Mouse (Mus musculus) cerebellum, adult (tissue): ENCODE results near the gene Gm26920.
"Not testable (repeated sequence)": the region's sequence is repeated elsewhere in the genome, so short reads cannot be mapped to it uniquely, and the experiment has no call there.

ENCODE experiments used
- ATAC-seq: cut with Nextera tagmentation; 2 replicates; pipeline ENCODE4 v1.9.2; 2017; ENCODE audit warnings: mild to moderate bottlenecking, moderate library complexity, mixed read lengths; ENCODE audit not compliant: insufficient number of reproducible peaks, low FRiP score, low TSS enrichment

The Gm26920 gene

DNA sequence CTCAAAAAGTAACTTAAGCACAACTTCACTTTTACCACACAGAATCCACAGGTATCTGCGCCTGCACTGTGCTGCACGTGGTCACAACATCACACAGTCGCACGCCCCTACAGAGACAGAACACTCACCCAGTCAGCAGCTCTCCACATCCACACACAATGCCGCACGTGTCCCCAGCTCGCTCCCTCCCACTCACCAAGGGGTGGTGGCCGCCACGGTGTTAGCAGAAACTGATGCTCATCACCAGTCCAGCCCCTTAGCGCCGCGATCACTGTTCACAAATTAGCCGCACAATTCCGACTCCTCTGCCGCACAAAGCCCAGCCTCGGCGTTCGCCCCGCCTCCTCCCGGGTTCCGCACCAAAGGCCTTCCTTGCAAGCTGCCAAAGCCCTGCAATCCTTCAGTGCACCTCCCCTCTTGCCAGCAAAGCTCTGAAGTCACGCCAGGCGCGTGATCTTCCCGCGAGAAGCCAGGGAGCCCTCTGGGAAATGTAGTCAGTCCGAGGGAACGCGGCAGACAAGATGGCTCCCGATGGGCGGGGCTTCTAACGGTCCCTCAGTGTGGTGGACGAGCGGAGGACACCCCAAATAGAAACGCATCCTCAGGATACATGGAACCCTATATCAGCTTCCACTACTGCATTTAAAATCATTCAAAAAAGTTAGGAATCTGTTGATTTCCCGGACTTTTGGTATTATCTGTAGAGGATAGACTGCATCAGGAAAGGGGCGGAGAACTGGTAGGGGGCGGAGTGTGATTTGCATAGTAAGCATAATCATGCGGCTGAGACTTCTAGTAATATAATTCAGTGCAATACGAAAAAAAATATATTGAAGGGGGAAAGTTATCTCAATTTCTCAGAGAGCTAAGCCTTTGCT lies at the start of gene Gm26920, which contains the start of gene Zfp566:
TSS of gene Gm26920 (minus strand) at position 319 of the 878 bp plus-strand sequence.
TSS of gene Zfp566 (minus strand) at position 436 of the 878 bp plus-strand sequence.
- ATAC-seq: peak; percentile 91

DNA sequence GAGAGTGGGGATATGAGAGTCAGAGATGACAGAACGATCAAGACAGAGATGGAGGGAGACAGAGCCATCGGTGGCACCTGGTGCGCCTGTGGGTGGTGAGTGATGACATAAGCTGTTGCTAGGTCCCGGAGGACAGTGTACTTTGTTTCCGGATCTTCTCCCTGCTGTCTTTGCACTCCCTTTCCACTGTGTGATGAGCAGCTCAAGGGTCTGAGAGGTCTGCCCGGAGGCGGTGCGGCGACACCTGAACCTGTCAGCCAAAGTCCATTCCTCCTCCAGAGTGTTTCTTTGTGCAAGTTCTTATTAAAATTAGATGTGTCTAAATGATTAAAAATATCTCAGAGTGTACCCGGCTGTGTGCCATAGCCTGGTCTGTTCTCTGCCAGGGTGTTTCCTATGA lies 46.6 kb upstream of the Gm26920 start:
- no peak for ATAC-seq

DNA sequence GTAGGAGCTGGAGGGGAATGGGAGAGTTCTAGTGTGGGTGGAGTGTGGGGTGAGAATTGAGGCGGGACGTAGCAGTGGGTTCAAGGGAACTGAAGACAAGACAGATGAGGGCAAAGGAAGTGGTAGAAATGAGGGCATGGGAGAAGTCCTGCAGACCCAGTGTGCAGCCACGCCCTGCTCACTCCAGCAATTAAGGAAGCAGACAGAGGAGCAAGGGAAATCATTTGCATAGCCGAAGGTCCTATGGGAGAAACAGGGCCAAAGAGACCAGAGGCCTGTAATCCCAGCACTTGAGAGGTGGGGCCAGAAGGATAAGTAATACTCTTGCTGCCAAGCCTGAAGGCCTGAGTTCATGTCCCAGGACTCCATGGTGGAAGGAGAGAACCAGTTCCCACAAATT lies 42.2 kb upstream of the Gm26920 start:
- ATAC-seq: no peak

DNA sequence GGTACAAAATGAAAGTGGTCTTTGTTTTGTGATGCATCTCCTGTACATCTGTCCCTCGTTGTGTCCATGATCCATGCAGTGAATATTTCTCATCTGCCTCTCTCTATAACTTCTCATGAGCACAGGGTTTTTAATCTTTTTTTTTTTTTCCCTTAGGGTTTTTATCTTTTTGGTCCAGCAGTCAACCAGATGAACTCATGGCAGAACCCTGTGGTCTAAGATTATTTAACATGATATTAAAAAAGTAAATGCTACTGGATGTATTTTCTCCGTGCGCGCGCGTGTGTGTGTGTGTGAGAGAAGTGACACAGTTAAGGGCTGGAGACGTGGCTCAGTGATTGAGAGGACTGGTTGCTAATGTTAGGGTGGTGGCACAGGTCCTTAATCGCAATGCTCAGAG lies 39.7 kb upstream of the Gm26920 start:
- ATAC-seq: no peak

DNA sequence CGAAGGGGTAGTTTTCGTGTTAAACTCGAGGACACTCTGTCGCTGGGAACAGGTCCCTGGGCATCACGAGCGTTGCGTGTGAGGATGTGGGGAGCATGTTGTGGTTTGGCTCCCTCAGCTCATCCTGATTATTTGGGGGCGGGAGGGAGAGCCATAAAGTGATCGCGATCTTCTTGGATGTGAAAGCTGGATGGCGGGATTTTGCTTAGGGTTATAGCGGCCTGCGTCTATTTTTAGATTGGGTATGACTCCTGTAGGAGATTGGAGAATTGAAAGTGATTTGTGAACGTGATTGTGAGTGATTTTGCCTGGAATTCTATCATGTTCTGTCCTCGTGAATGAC lies 31.9 kb upstream of the Gm26920 start:
- ATAC-seq: no peak

DNA sequence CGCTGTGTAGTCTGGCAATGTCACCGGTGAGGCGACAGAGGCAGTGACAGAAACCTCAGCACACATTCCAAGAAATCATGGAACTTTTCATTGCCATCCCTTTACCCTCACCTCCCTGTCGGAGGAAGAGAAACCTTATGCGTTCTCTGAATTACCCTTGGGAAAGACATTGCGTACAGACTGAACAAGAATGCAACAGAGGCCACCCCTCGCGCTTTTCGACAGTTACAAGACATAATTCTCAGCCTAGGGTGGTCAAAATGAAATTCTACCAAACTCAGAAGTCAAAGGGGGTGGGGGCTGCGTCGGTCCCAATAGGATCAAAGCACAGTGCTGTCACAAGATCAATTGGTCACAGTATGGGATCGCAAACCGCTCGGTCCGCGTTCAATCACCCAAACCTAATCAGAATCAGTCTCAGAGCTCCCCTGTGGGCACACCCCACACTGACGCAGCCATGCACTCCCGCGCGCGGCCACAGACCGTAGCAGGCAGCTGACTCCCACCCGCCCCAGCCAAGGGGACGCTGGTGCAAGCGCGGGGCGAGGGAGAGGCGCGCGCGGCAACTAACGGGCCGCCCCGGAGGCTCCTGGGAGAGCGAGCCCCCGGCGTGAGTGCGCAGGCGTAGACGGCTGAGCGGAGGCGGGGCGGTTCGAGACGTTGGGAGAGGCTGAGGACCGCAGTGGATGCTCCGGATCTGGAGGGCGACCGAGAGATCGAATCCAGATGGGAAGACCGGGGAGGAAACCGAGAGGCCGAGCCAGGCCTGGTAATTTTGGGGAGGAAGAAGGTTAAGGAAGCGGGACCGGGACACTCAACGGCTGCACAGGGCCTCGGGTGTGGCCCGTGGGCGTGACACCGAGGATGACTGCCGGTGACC lies 31.3 kb upstream of the Gm26920 start, which contains the start of gene Zfp382:
TSS of gene Zfp382 (plus strand) at position 635 of the 880 bp plus-strand sequence.
- ATAC-seq: peak; percentile 93

DNA sequence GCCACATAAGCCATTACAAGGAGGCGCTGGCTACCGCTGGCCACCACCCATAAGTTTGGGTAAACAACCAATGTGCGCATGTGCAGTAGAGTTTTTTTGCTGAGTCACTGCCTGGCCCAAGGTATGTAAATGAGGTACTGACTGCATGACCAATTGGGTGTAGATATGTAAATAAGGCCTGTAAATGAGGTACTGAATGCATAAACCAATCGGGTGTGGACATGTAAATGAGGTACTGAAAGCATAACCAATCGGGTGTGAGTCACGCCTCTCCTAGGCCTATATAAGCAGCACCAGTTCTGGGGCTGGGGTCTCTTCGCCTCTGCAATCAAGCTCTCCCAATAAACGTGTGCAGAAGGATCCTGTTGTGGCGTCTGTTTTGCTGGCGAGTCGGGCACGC lies 27.7 kb upstream of the Gm26920 start:
- not testable (repeated sequence) for ATAC-seq

DNA sequence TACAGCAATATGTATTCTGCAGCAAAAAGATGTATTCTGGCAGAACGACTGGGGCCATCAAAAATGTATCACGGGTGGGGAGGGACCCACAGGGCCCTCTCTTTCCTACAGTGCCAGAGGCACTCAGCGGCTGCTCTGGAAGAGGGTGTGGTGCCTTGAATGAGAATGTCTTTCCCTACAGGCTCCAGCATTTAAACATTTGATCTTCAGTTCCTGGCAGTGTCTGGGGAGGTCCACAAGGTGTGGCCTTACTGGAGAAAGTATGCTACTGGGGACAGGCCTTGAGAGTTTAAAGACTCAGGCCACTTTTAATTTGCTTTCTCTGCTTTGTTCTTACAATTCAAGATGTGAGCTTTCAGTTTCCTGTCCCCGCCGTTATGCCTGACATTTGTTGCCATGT lies 25.9 kb upstream of the Gm26920 start:
- ATAC-seq: no peak

DNA sequence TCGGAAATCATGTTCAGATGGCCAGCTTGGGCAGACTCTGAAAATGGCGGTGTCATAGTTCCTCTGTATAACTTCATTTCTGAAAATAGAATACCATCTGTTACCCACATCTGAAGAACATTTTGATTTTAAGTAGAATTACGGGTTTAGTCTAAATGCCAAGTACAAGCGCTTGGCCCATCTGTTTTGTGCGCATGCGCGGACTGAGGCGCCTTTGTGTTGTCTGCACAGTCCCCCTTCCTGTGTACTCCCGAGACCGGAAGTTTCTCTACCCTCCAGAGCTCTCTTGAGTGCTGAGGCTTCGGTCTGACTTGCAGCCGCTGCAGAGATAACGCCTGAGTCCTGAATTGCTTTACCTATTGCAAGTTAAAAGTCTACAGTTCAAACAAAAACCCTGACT lies 9.1 kb upstream of the Gm26920 start:
- no peak for ATAC-seq

DNA sequence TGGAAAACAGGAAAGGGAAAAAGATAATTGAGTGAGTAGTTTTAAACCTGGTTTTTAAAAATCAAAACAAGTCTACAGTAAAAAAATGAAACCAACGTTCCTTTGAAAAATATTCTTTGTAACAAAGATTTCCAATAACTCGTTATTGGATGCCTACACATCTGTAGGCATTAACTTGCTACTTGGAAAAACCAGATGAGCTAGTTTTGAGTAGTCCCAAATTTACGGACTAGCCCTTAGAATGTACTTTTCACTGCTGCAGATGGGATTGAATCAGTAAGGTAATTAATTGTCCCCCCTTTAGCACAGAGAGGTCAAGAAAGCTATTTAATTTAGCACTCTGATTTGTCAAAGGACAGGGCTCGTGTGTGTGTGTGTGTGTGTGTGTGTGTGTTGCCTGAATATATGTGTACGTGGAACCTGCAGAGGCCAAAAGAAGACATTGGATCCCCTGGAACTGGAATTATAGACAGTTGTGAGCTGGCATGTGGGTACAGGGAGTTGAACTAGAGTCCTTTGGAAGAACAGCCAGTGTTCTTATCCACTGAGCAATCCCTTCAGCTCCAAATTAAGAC lies 5.4 kb upstream of the Gm26920 start:
- ATAC-seq: no peak

DNA sequence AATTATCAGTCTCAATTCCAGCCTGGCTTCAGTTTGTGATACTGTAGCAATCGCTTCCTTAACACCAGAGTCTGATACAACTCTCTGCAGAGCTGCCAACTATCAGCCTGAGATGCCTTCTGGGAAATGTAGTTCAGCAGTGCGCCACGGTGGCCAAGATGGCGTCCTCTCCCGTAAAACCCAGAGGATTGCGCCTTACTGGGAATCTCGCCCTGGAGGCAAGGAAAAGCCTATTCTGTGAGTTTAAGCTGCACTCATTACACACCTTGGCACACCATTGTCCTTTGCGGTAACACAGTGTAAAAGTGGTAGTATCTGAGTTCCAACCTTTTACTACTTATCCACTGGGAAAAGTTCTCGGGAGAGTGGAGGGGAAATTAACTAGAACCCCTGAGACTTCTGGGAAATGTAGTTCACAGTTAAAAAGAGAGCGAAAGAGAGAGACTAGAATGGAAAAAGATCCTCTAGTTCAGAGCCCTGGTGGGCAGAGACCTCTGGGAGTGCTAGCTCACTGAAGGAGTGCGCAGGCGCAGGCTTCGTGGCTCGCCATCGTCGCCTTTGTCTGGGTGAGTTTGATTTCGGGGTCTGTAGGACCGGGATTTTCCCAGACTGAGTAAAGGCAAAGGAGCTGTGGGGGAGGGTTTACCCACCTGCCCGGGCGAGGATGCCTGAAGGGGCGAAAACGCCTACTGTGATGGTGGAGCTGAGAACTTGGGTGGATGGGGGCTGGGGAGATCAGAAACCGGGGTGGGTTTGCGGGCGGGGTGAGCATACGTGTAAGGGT lies 4.6 kb upstream of the Gm26920 start, which contains the start of gene Zfp260:
TSS of gene Zfp260 (plus strand) at position 132 of the 784 bp plus-strand sequence.
- ATAC-seq: peak; percentile 74

DNA sequence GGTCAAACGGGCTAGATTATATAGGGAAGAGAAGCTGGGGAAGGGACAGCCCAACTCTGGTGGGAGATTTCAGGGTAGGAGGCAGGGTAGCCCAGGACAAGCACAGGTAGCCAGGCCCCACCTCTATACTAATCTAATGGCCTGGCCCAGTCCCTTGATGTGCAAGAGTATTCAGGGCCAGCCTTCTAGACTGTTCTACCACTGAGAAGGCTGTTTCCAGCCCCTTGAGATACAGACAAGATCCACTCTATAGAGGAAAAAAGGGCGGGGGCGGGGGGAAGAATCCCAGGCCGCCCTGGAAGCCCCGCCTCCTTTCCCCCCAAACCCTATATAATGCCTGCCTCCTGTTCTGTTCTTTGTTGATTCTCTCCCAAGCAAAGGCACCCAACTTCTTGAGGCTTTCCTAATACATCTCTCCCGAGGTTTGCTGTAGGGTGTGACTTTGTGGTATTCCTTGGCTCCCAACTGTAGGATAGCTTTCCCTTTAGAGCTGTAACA lies 3.8 kb upstream of the Gm26920 start:
- ATAC-seq: no peak

DNA sequence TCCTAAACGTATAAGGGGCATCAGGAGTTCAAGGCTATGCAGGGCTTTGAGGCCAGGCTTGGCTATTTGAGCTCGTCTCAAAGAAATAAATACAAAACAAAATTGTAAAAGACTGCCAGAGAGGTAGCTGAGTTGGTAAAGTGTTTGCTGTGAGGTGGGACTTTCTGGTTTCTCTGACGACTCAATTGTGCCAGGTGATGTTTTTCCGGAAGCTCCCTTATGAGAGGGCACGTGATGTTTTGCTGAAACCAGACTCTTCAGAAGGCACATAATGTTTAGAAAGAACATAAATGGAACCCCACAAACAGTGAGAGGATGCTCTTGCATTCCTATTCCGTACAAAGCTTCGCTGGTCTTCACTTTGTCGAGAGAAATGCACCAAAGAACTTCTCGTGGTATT lies 2.5 kb upstream of the Gm26920 start:
- ATAC-seq: no peak

DNA sequence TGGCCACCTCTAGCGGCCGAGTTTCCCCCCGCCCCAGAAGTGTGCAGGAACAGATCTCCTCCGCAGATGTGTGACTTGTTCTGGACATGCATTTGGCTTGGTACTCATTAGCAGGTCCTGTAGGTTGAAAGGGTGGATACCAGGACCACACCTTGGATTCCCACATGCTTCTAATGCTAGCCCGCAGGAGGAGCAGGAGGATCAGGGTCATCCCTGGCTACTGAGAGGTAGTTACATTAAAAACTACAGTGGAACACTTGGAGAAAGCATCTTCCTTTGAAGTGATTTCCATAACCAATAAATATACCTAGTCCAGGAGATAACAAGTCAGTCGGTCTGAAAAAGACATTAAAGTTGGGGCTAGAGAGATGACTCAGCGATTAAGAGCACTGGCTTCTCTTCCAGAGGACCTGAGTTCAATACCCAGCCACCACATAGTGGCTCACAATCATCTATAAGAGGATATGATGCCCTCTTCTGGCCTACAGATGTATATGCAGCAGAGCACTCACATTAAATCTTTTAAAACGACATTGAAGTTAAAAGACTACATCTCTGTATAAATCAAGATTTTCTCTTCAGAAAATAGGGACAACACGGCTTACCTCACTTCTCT lies 868 bp upstream of the Gm26920 start:
- no peak for ATAC-seq

DNA sequence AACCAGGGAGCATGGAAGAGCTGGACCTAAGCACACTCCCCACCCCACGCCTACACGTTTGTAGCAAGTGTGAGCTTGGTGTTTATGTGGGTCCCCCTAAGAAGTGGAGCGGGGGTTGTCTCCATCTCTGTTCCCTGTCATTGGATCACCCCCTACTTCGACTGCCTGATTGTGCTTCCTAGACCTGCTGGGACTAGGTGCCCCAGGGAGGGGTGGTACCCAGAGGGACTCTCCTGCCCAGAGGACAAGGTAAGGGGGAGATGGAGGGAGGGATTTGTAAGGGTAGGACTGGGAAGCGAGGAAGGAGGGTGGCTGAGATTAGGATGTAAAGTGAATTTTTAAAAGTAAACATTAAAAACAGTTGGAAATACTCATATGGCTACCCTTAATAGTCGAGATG lies 805 bp downstream of the Gm26920 start:
- ATAC-seq: no peak

DNA sequence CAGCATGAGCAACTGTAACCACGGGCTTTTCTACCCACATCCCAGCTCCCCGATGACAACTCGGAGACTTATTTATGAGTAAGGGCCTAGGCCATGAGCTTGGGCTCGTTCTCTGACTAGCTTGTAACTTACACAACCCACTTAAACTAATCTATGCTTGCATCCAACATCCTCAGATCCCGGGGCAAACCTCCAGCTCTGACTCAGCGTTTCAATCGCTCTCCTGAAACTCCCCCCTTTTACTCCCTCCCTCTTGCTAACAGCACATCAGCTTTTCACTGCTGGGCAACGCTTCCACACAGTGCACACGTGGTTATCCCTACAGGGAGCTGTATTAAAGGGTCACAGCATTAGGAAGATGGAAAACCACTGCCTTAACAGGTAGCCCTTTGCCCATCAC lies 3.7 kb downstream of the Gm26920 start:
- no peak for ATAC-seq

DNA sequence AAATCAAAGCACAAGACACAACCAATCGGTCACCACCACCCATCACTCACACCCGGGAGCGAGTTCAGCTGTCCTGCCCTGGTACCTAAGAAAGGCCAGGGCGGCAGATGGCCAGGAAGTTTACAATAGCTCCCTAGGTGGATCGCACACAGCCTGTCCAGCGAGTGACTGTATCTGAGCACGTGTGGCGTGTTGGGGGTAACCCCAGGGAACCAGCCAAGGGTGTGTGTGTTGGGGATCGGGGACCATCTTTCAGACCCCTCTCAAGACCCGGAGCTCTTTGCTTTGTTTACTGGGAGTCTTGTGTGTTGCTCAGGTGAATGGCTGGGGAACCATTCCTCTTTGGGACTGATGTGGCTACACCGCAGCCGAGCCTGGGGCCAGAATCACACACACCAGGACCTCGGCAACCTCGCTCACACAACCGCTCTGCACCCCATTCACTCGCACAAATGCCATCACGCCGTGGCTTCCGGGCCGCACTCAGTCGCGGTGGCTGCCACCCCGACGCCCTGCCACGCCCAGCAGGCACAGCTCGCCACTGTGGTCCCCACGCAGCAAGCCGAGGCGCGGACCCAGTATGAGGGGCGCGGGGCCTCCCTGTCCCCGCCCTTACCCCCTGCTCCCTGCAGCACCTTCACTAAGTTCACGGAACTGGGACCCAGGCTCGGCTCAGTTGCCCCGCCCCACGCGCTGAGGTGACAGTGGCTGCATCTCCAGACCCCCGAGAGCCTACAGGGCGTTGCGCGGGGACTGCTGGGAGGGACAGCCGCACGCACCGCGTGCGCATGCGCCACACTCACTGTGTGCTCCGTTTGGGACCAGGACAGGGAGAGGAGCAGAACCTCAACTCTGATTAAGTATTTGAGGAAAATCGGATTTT lies 17.8 kb downstream of the Gm26920 start, which contains the start of gene Zfp82:
TSS of gene Zfp82 (minus strand) at position 755 of the 883 bp plus-strand sequence.
- peak; percentile 88; the same call in 1 of the 2 replicates for ATAC-seq

DNA sequence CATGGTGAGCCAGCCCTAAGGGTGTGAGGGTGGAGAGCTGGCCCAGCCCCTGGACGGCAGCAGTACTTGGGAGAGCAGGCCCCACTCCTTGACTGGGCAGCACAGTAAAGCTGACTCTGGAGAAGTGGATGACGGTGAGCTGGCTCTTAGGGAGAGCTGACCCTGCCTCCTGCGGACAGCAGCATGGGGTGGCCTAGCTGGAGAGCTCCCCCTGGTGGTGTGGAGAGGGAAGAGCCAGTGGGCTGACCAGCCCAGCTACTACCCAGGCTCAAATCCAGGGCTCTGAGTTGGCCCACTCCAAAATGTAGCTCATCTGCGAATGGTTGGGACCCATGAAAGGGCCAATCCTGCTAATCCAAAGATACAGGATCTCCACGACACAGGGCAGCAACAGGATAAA lies 25.6 kb downstream of the Gm26920 start:
- ATAC-seq: no peak
